Mouse (Mus musculus): ENCODE results near the gene Tk2. TPM values are rescaled to one million over a fixed set of nuclear protein-coding genes. Genes with fewer than 3 reads are reported as not detected.
A peak's percentile ranks its signal among the peaks of the same experiment; 100 is the strongest.
"Not testable (repeated sequence)": the region's sequence is repeated elsewhere in the genome, so short reads cannot be mapped to it uniquely, and the experiment has no call there.

The Tk2 gene
- total RNA-seq (2014; rRNA removed) (45.2 and 52.9 TPM in 2 replicates), polyA plus RNA-seq (2015; fragmentation: Nextera tagmentation; extraction: Ambion mirVana) (45.2 and 45.3 TPM in 2 replicates)

- WGBS, result under 1% methylated on average over 28 of the region's 28 CpGs
- no peaks in the 10 kb centered on the region for H3K9me3 ChIP-seq (ENCODE audit: low read length)
- peak within 1 kb of the TSS; percentile 79 for H3K4me2 ChIP-seq (ENCODE audit: low read depth)
- DNase-seq (peak; percentile 88), ATAC-seq (peak; percentile 96)
- TF ChIP-seq CTCF (IDR thresholded peaks at IDR 0.05; ENCODE audit: low read depth), result no peak
- peaks cover 24% of the 10 kb centered on the region for H3K36me3 ChIP-seq (ENCODE audit: insufficient read depth)
- H3K27me3 ChIP-seq (ENCODE audit: insufficient read depth, low read length), result no peaks in the 10 kb centered on the region
- H3K27ac ChIP-seq (ENCODE audit: low read depth, low read length), result peak within 1 kb of the TSS; percentile 73
- peaks cover 9% of the 10 kb centered on the region for H3K4me1 ChIP-seq (ENCODE audit: insufficient read depth)
- H3K9ac ChIP-seq, result peak within 1 kb of the TSS; percentile 88
- peak within 1 kb of the TSS; percentile 97 for H3K4me3 ChIP-seq (ENCODE audit: low read depth, low read length)
These were observed at the start of gene Tk2 for GRCm38 (mm10) chr8:104248276-104248675. Tk2 (minus strand) TSS chr8:104248558.

DNA sequence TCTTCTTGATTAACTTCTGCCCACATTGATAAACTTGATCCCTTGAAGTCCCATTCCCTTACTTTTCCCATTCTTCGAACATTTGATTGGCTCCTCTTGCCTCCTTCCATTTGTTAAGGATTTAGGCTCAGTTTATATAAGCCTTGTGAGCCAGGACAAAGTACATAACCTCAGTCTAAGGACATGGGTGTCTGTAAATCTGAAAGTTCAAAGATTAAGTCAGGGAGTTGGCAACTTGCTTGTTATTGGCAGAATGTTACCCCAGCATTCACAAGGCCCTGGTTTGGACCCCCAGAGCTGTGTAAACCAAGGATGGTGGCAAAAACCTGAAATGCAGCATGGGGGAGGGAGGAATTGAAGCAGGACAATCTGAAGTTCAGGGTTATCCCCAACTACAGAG lies 46.0 kb upstream of the Tk2 start:
- no peak for TF ChIP-seq CTCF (IDR thresholded peaks at IDR 0.05; ENCODE audit: low read depth)
- no peak overlapping the region for H3K4me3 ChIP-seq (ENCODE audit: low read depth, low read length)
- DNase-seq (no peak), ATAC-seq (no peak)
- no peak overlapping the region for H3K9ac ChIP-seq
- H3K36me3 ChIP-seq (ENCODE audit: insufficient read depth), result no peaks in the 10 kb centered on the region
- H3K4me1 ChIP-seq (ENCODE audit: insufficient read depth), result no peaks in the 10 kb centered on the region
- no peaks in the 10 kb centered on the region for H3K27me3 ChIP-seq (ENCODE audit: insufficient read depth, low read length)
- no peaks in the 10 kb centered on the region for H3K9me3 ChIP-seq (ENCODE audit: low read length)
- WGBS, result 94% methylated on average over 1 of the region's 1 CpGs
- H3K27ac ChIP-seq (ENCODE audit: low read depth, low read length), result no peak overlapping the region
- H3K4me2 ChIP-seq (ENCODE audit: low read depth), result no peak overlapping the region

GRCm38 (mm10) chr8:104293081-104293480 lies 44.7 kb upstream of the Tk2 start, which contains the start of gene Cmtm2a:
Cmtm2a (minus strand) TSS chr8:104293181.
- H3K4me1 ChIP-seq (ENCODE audit: insufficient read depth); H3K27ac ChIP-seq (ENCODE audit: low read depth, low read length); H3K27me3 ChIP-seq (ENCODE audit: insufficient read depth, low read length); H3K4me3 ChIP-seq (ENCODE audit: low read depth, low read length); H3K9ac ChIP-seq; H3K36me3 ChIP-seq (ENCODE audit: insufficient read depth); H3K9me3 ChIP-seq (ENCODE audit: low read length); H3K4me2 ChIP-seq (ENCODE audit: low read depth); DNase-seq; ATAC-seq: not testable (repeated sequence)
- WGBS, result 91% methylated on average over 11 of the region's 12 CpGs

GRCm38 (mm10) chr8:104268937-104269440 lies 20.6 kb upstream of the Tk2 start:
- Histone ChIP-seq H3K9me3 (ENCODE audit: low read length) (no peaks in the 10 kb centered on the region), H3K36me3 (ENCODE audit: insufficient read depth) (no peaks in the 10 kb centered on the region; the same call in 1 of the 2 replicates), H3K27me3 (ENCODE audit: insufficient read depth, low read length) (no peaks in the 10 kb centered on the region), H3K27ac (ENCODE audit: low read depth, low read length) (no peak overlapping the region), H3K4me3 (ENCODE audit: low read depth, low read length) (no peak overlapping the region), H3K4me1 (ENCODE audit: insufficient read depth) (no peaks in the 10 kb centered on the region), H3K4me2 (ENCODE audit: low read depth) (no peak overlapping the region), H3K9ac (no peak overlapping the region)
- TF ChIP-seq CTCF (IDR thresholded peaks at IDR 0.05; ENCODE audit: low read depth), result no peak
- ATAC-seq (no peak), DNase-seq (no peak)
- WGBS, result 71% methylated on average over 6 of the region's 6 CpGs

DNA sequence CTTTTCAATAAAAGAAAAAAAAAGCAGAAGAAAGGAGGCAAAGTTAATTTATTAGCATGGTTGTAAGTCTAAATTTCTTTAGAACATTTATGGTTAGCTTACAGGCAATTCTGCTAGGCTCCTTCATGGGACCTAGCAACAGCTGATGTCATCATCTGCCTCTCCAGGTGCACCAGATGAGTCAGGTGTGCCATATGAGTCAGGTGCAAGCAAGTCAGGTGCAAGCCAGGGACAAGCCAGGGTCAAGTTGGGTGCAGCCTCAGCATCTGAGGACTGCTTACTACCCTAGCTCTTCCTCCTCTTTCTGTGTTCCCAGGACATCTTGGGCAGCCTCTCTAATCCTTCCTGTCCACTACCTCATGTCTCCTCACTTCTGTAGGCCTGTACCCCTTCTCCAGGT lies 20.0 kb upstream of the Tk2 start:
- Histone ChIP-seq H3K9ac (no peak overlapping the region), H3K4me3 (ENCODE audit: low read depth, low read length) (no peak overlapping the region), H3K4me1 (ENCODE audit: insufficient read depth) (no peaks in the 10 kb centered on the region), H3K4me2 (ENCODE audit: low read depth) (no peak overlapping the region), H3K36me3 (ENCODE audit: insufficient read depth) (peaks cover 5% of the 10 kb centered on the region; the same call in 1 of the 2 replicates), H3K27ac (ENCODE audit: low read depth, low read length) (no peak overlapping the region), H3K27me3 (ENCODE audit: insufficient read depth, low read length) (no peaks in the 10 kb centered on the region), H3K9me3 (ENCODE audit: low read length) (no peaks in the 10 kb centered on the region)
- DNase-seq, result no peak
- no peak for ATAC-seq
- no peak for TF ChIP-seq CTCF (IDR thresholded peaks at IDR 0.05; ENCODE audit: low read depth)

- H3K36me3 ChIP-seq (ENCODE audit: insufficient read depth), result peaks cover 13% of the 10 kb centered on the region; the same call in 1 of the 2 replicates
- not testable (repeated sequence) for H3K27me3 ChIP-seq (ENCODE audit: insufficient read depth, low read length); ATAC-seq; H3K9ac ChIP-seq; H3K4me2 ChIP-seq (ENCODE audit: low read depth); DNase-seq; H3K4me3 ChIP-seq (ENCODE audit: low read depth, low read length); H3K4me1 ChIP-seq (ENCODE audit: insufficient read depth); H3K9me3 ChIP-seq (ENCODE audit: low read length); H3K27ac ChIP-seq (ENCODE audit: low read depth, low read length)
- 94% methylated on average over 22 of the region's 22 CpGs for WGBS
These were observed 16.0 kb upstream of the Tk2 start for GRCm38 (mm10) chr8:104264271-104264935.

DNA sequence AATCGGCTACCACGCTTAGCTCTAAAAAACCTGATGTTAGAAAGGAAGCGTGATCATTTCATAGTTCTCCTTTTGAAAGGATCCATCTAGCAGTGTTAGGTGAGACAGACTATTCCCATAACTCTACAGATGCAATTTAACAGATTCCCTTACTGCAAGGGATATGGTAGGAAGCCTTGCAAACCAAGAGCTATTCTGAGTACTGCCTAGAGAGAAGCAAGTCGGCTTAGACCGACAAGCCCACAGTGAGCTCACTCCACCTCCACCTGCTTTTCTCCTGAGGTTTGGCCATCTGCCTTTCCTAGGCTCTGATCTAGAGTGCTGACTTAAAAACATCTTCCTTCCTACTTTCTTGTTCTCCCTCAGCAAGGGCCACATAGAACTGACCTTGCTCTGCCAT lies 13.4 kb upstream of the Tk2 start:
- not testable (repeated sequence) for DNase-seq; H3K27me3 ChIP-seq (ENCODE audit: insufficient read depth, low read length); H3K9ac ChIP-seq; H3K9me3 ChIP-seq (ENCODE audit: low read length); ATAC-seq; H3K4me1 ChIP-seq (ENCODE audit: insufficient read depth); H3K4me2 ChIP-seq (ENCODE audit: low read depth); H3K27ac ChIP-seq (ENCODE audit: low read depth, low read length); H3K4me3 ChIP-seq (ENCODE audit: low read depth, low read length)
- peaks cover 30% of the 10 kb centered on the region for H3K36me3 ChIP-seq (ENCODE audit: insufficient read depth)
- WGBS, result 90% methylated on average over 5 of the region's 5 CpGs
